29 mouse cellular contexts compared by ENCODE assay signal in genomic region chr10:72225084-72225483, GRCm38 (mm10).
"Had no signal": no experiment of that assay in that cellular context is flagged by ENCODE, and none has a peak within 500 bp of the region (broad histone marks: within the 10 kb centered on the region; RNA-seq: fewer than 3 reads in every experiment).

No protein-coding gene starts in this region.

- H3K27me3 ChIP-seq: limb, embryonic 12.5 days; limb, embryonic 13.5 days; limb, embryonic 15.5 days; liver, embryonic 12.5 days; liver, embryonic 13.5 days; liver, embryonic 15.5 days; lung, embryonic 15.5 days; megakaryocyte, embryonic 14.5 days; midbrain, embryonic 12.5 days; midbrain, embryonic 13.5 days; midbrain, embryonic 15.5 days had no signal

- H3K27ac ChIP-seq: limb, embryonic 10.5 days; limb, embryonic 12.5 days; limb, embryonic 13.5 days; limb, embryonic 15.5 days; liver, embryonic 12.5 days; liver, embryonic 13.5 days; liver, embryonic 14.5 days; liver, embryonic 15.5 days; lung, embryonic 15.5 days; macrophage; midbrain, embryonic 10.5 days; midbrain, embryonic 12.5 days; midbrain, embryonic 13.5 days; midbrain, embryonic 15.5 days had no signal

- H3K36me3 ChIP-seq: limb, embryonic 10.5 days; limb, embryonic 12.5 days; limb, embryonic 13.5 days; limb, embryonic 15.5 days; liver, embryonic 12.5 days; liver, embryonic 13.5 days; liver, embryonic 15.5 days; lung, embryonic 15.5 days; midbrain, embryonic 10.5 days; midbrain, embryonic 12.5 days; midbrain, embryonic 13.5 days; midbrain, embryonic 15.5 days had no signal

- DNase-seq: left cerebral cortex, postnatal 4 days; liver; liver, embryonic 13.5 days; liver, postnatal 0 days; lung, adult 18-20 months; lung, adult 2 months; lung, embryonic 14.5 days; lung, postnatal 10 days; lung, postnatal 14 days; lung, postnatal 36 days; lung, postnatal 4 days; midbrain, embryonic 14.5 days had no signal

- H3K9me3 ChIP-seq: limb, embryonic 10.5 days; limb, embryonic 12.5 days; limb, embryonic 13.5 days; limb, embryonic 15.5 days; liver, embryonic 12.5 days; liver, embryonic 13.5 days; liver, embryonic 15.5 days; lung, embryonic 15.5 days; midbrain, embryonic 10.5 days; midbrain, embryonic 12.5 days; midbrain, embryonic 13.5 days; midbrain, embryonic 15.5 days had no signal

- H3K4me1 ChIP-seq: limb, embryonic 10.5 days; limb, embryonic 12.5 days; limb, embryonic 13.5 days; limb, embryonic 15.5 days; liver, embryonic 12.5 days; liver, embryonic 13.5 days; liver, embryonic 15.5 days; lung, embryonic 15.5 days; megakaryocyte, embryonic 14.5 days; midbrain, embryonic 10.5 days; midbrain, embryonic 12.5 days; midbrain, embryonic 13.5 days; midbrain, embryonic 15.5 days had no signal

- H3K4me2 ChIP-seq: limb, embryonic 12.5 days; limb, embryonic 13.5 days; limb, embryonic 15.5 days; liver, embryonic 11.5 days; liver, embryonic 12.5 days; liver, embryonic 13.5 days; liver, embryonic 15.5 days; lung, embryonic 14.5 days; lung, embryonic 15.5 days; midbrain, embryonic 11.5 days; midbrain, embryonic 12.5 days; midbrain, embryonic 13.5 days; midbrain, embryonic 15.5 days had no signal

- H3K4me3 ChIP-seq: limb, embryonic 10.5 days; limb, embryonic 12.5 days; limb, embryonic 13.5 days; limb, embryonic 15.5 days; liver, embryonic 12.5 days; liver, embryonic 13.5 days; liver, embryonic 15.5 days; lung, embryonic 15.5 days; megakaryocyte, embryonic 14.5 days; midbrain, embryonic 10.5 days; midbrain, embryonic 12.5 days; midbrain, embryonic 13.5 days; midbrain, embryonic 15.5 days; myocyte had no signal

- H3K9ac ChIP-seq: limb, embryonic 12.5 days; limb, embryonic 13.5 days; limb, embryonic 15.5 days; liver, embryonic 12.5 days; liver, embryonic 13.5 days; liver, embryonic 14.5 days; liver, embryonic 15.5 days; liver, postnatal 0 days; lung, embryonic 14.5 days; lung, embryonic 15.5 days; midbrain, embryonic 12.5 days; midbrain, embryonic 13.5 days; midbrain, embryonic 15.5 days had no signal
